8 mouse cellular contexts compared by ENCODE assay signal in the genomic region with DNA sequence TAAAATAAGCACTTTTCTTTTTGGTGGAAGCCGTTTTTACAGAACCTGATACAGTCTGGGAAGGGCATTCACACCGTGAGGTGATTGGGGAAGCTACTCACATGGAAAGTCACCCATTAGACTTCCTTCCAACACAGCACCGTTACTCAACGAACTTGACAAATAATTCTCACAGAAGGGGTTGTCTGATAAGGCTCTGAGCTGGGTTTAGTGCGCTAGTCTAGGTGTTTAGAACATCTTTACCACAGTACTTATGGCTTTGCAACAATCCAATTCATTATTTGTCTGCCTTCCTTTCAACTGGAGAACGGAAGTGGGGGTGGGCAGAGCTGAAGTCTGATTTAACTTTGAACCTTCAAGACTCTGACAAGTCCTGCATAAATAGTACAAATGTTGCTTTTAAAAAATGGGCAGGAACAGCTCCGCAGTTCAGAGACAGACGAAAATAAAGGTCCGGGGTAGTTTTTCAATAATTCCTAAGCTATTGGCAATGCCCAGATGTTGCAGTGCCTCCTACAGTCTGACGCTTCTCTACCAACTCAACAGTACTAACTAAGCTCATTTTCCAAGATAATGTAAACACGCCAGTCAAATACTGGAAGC. TPM values are rescaled to one million over a fixed set of nuclear protein-coding genes. Genes with fewer than 3 reads are reported as not detected.
DNase-seq lines count a peak whose midpoint lies in the region; ATAC-seq and TF ChIP-seq lines count a peak whose summit lies in the region.

No protein-coding gene starts in this region.

- H3K27ac ChIP-seq in embryonic facial prominence, embryonic 12.5 days, result no peak overlapping the region
- peak overlapping the region; percentile 83 for H3K27ac ChIP-seq in hindbrain, embryonic 15.5 days (replicated peaks)
- peak overlapping the region; percentile 91 for H3K27ac ChIP-seq in liver, postnatal 0 days (ENCODE audit: low read depth)
- H3K27ac ChIP-seq in stomach, embryonic 14.5 days (ENCODE audit: low read length), result peak overlapping the region; percentile 48; the same call in 1 of the 2 replicates

- peak overlapping the region; percentile 71 for H3K4me3 ChIP-seq in embryonic facial prominence, embryonic 12.5 days
- H3K4me3 ChIP-seq in hindbrain, embryonic 15.5 days, result peak overlapping the region; percentile 82
- H3K4me3 ChIP-seq in liver, postnatal 0 days (ENCODE audit: low read depth, low read length), result peak overlapping the region; percentile 85
- peak overlapping the region; percentile 71 for H3K4me3 ChIP-seq in stomach, embryonic 14.5 days (ENCODE audit: low read depth, low read length)

- DNase-seq in right cerebral cortex, adult 2 months (ENCODE audit: low spot score in 2 of 2), result peak; percentile 5 to 20
- no peak for DNase-seq in right cerebral cortex, postnatal 14 days
- peak; percentile 23 for DNase-seq in liver, postnatal 0 days
- DNase-seq in left cerebral cortex, postnatal 10 days (ENCODE audit: extremely low spot score in 1 of 2, low spot score in 2 of 2), result no peak
- no peak for DNase-seq in left cerebral cortex, postnatal 25 days (ENCODE audit: low spot score in 2 of 2)

- intact Hi-C loops in left cerebral cortex, postnatal 10 days (cut with DNase I), result no loop called here
- intact Hi-C loops in left cerebral cortex, postnatal 25 days (cut with DNase I), result no loop called here

- H3K27me3 ChIP-seq in embryonic facial prominence, embryonic 12.5 days, result no peaks in the 10 kb centered on the region
- no peaks in the 10 kb centered on the region for H3K27me3 ChIP-seq in hindbrain, embryonic 15.5 days
- H3K27me3 ChIP-seq in liver, postnatal 0 days (ENCODE audit: insufficient read depth, low read length), result no peaks in the 10 kb centered on the region
- no peaks in the 10 kb centered on the region for H3K27me3 ChIP-seq in stomach, embryonic 14.5 days (ENCODE audit: control insufficient read depth, insufficient read depth, low read length)

- peak overlapping the region; percentile 82 for H3K4me2 ChIP-seq in embryonic facial prominence, embryonic 12.5 days (replicated peaks)
- peak overlapping the region; percentile 83 for H3K4me2 ChIP-seq in hindbrain, embryonic 15.5 days
- peak overlapping the region; percentile 92 for H3K4me2 ChIP-seq in liver, postnatal 0 days (ENCODE audit: low read depth, low read length)
- H3K4me2 ChIP-seq in stomach, embryonic 14.5 days (replicated peaks; ENCODE audit: low read depth, low read length), result peak overlapping the region; percentile 79

- TF ChIP-seq EP300 in liver, postnatal 0 days (IDR thresholded peaks at IDR 0.05; ENCODE audit: low read depth), result 0 out of 2 replicates have a peak, but pooled peaks have one; percentile 6

- peak overlapping the region; percentile 70; the same call in 1 of the 2 replicates for H3K9ac ChIP-seq in embryonic facial prominence, embryonic 12.5 days
- peak overlapping the region; percentile 53 for H3K9ac ChIP-seq in hindbrain, embryonic 15.5 days
- peak overlapping the region; percentile 86 for H3K9ac ChIP-seq in liver, postnatal 0 days (replicated peaks)
- H3K9ac ChIP-seq in stomach, embryonic 14.5 days (replicated peaks; ENCODE audit: low read depth, low read length), result peak overlapping the region; percentile 68

- no peaks in the 10 kb centered on the region for H3K36me3 ChIP-seq in embryonic facial prominence, embryonic 12.5 days
- H3K36me3 ChIP-seq in hindbrain, embryonic 15.5 days, result no peaks in the 10 kb centered on the region
- peaks cover 9% of the 10 kb centered on the region; the same call in 1 of the 2 replicates for H3K36me3 ChIP-seq in liver, postnatal 0 days (replicated peaks; ENCODE audit: insufficient read depth, low read length)
- no peaks in the 10 kb centered on the region for H3K36me3 ChIP-seq in stomach, embryonic 14.5 days (ENCODE audit: control insufficient read depth, insufficient read depth, low read length)

- WGBS in embryonic facial prominence, embryonic 12.5 days, result 33% methylated on average over 11 of the region's 11 CpGs
- 38% methylated on average over 11 of the region's 11 CpGs for WGBS in hindbrain, embryonic 15.5 days
- under 1% methylated on average over 11 of the region's 11 CpGs for WGBS in liver, postnatal 0 days (ENCODE audit: insufficient replicate concordance)
- WGBS in stomach, embryonic 14.5 days, result 6% methylated on average over 11 of the region's 11 CpGs

- no peaks in the 10 kb centered on the region for H3K9me3 ChIP-seq in embryonic facial prominence, embryonic 12.5 days
- no peaks in the 10 kb centered on the region for H3K9me3 ChIP-seq in hindbrain, embryonic 15.5 days
- H3K9me3 ChIP-seq in liver, postnatal 0 days (ENCODE audit: low read length), result no peaks in the 10 kb centered on the region
- no peaks in the 10 kb centered on the region for H3K9me3 ChIP-seq in stomach, embryonic 14.5 days (ENCODE audit: control insufficient read depth, low read depth, low read length)

- peaks cover 14% of the 10 kb centered on the region for H3K4me1 ChIP-seq in embryonic facial prominence, embryonic 12.5 days
- peaks cover 11% of the 10 kb centered on the region for H3K4me1 ChIP-seq in hindbrain, embryonic 15.5 days (replicated peaks)
- H3K4me1 ChIP-seq in liver, postnatal 0 days (ENCODE audit: insufficient read depth), result peaks cover 11% of the 10 kb centered on the region
- peaks cover 2% of the 10 kb centered on the region; the same call in 1 of the 2 replicates for H3K4me1 ChIP-seq in stomach, embryonic 14.5 days (ENCODE audit: control insufficient read depth, insufficient read depth, low read length)

- TF ChIP-seq CTCF in liver, postnatal 0 days (IDR thresholded peaks at IDR 0.05; ENCODE audit: low read depth), result peak; percentile 50

- no peak for ATAC-seq in embryonic facial prominence, embryonic 12.5 days (ENCODE audit: insufficient number of reproducible peaks, insufficient read depth, low FRiP score, low TSS enrichment)
- ATAC-seq in hindbrain, embryonic 15.5 days (ENCODE audit: low FRiP score, low read depth), result peak; percentile 7; the same call in 1 of the 2 replicates
- ATAC-seq in liver, postnatal 0 days, result peak; percentile 46
- 0 out of 2 replicates have a peak, but pooled peaks have one; percentile 2 for ATAC-seq in stomach, embryonic 14.5 days (ENCODE audit: insufficient number of reproducible peaks, insufficient read depth, low FRiP score, low read depth)

RNA-seq across cellular contexts. Expression of a gene that starts 0.9 kb away (rescaled TPM):
- polyA plus RNA-seq in embryonic facial prominence, embryonic 12.5 days (2016; fragmentation: Nextera tagmentation; extraction: Ambion mirVana), result 30.2 and 30.7 TPM in 2 replicates
- 22.1 and 22.9 TPM in 2 replicates for polyA plus RNA-seq in hindbrain, embryonic 15.5 days (2015; fragmentation: Nextera tagmentation; extraction: Ambion mirVana)
- polyA plus RNA-seq in liver, postnatal 0 days (2015; fragmentation: Nextera tagmentation; extraction: Ambion mirVana), result 139 and 144 TPM in 2 replicates
- 35.3 and 36.4 TPM in 2 replicates for polyA plus RNA-seq in stomach, embryonic 14.5 days (2014; fragmentation: Nextera tagmentation; extraction: Ambion mirVana)
- total RNA-seq in left cerebral cortex, postnatal 10 days (2021), result 10 to 100 TPM; 13.5 to 13.9 TPM
- 10 to 100 TPM; 17.5 to 19.7 TPM for total RNA-seq in left cerebral cortex, postnatal 25 days (2021)

RNA-seq across cellular contexts. Expression of a gene that starts 24.1 kb away (rescaled TPM):
- polyA plus RNA-seq in embryonic facial prominence, embryonic 12.5 days (2016; fragmentation: Nextera tagmentation; extraction: Ambion mirVana), result 8.9 and 9.8 TPM in 2 replicates
- 5.8 and 6.7 TPM in 2 replicates for polyA plus RNA-seq in hindbrain, embryonic 15.5 days (2015; fragmentation: Nextera tagmentation; extraction: Ambion mirVana)
- polyA plus RNA-seq in liver, postnatal 0 days (2015; fragmentation: Nextera tagmentation; extraction: Ambion mirVana), result 3.5 and 3.7 TPM in 2 replicates
- polyA plus RNA-seq in stomach, embryonic 14.5 days (2014; fragmentation: Nextera tagmentation; extraction: Ambion mirVana), result 6.5 and 7.5 TPM in 2 replicates
- 1 to 10 TPM; 6.9 to 7.1 TPM for total RNA-seq in left cerebral cortex, postnatal 10 days (2021)
- total RNA-seq in left cerebral cortex, postnatal 25 days (2021), result 1 to 10 TPM; 5.6 to 7.2 TPM

RNA-seq across cellular contexts. Expression of a gene that starts 51.5 kb away (rescaled TPM):
- 2.4 and 4.1 TPM in 2 replicates for polyA plus RNA-seq in embryonic facial prominence, embryonic 12.5 days (2016; fragmentation: Nextera tagmentation; extraction: Ambion mirVana)
- polyA plus RNA-seq in hindbrain, embryonic 15.5 days (2015; fragmentation: Nextera tagmentation; extraction: Ambion mirVana), result 0.51 and 0.56 TPM in 2 replicates
- polyA plus RNA-seq in liver, postnatal 0 days (2015; fragmentation: Nextera tagmentation; extraction: Ambion mirVana), result 0.07 TPM in 1 of 2 replicates, not detected in the other
- polyA plus RNA-seq in stomach, embryonic 14.5 days (2014; fragmentation: Nextera tagmentation; extraction: Ambion mirVana), result 1.7 and 2.8 TPM in 2 replicates
- total RNA-seq in left cerebral cortex, postnatal 10 days (2021), result 1 to 10 TPM in 1 of 2 experiments, under 1 TPM in 1; 0.83 to 1.2 TPM
- under 1 TPM; 0.23 to 0.50 TPM for total RNA-seq in left cerebral cortex, postnatal 25 days (2021)

RNA-seq across cellular contexts. Expression of a gene that starts 56.9 kb away (rescaled TPM):
- 0.74 and 1.3 TPM in 2 replicates for polyA plus RNA-seq in embryonic facial prominence, embryonic 12.5 days (2016; fragmentation: Nextera tagmentation; extraction: Ambion mirVana)
- 1.1 and 3.2 TPM in 2 replicates for polyA plus RNA-seq in hindbrain, embryonic 15.5 days (2015; fragmentation: Nextera tagmentation; extraction: Ambion mirVana)
- polyA plus RNA-seq in liver, postnatal 0 days (2015; fragmentation: Nextera tagmentation; extraction: Ambion mirVana), result 10.1 and 11.7 TPM in 2 replicates
- 0.53 and 0.78 TPM in 2 replicates for polyA plus RNA-seq in stomach, embryonic 14.5 days (2014; fragmentation: Nextera tagmentation; extraction: Ambion mirVana)
- under 1 TPM; 0.41 to 0.71 TPM for total RNA-seq in left cerebral cortex, postnatal 10 days (2021)
- total RNA-seq in left cerebral cortex, postnatal 25 days (2021), result 1 to 10 TPM; 3.7 to 4.5 TPM

Comparison
In these comparisons a context has a peak if more than half of its experiments do, and no peak if none do; other contexts are left out.
1. DNase-seq: peak in right cerebral cortex, adult 2 months (2 of 2) and liver, postnatal 0 days (single experiment); none in right cerebral cortex, postnatal 14 days (single experiment), left cerebral cortex, postnatal 10 days (0 of 2) and left cerebral cortex, postnatal 25 days (0 of 2).
2. Peak in every context shown above with its lines, with median percentiles within 50 percentile points of each other: H3K4me2 ChIP-seq, H3K4me3 ChIP-seq and H3K9ac ChIP-seq.